Mouse (Mus musculus) CH12.LX (cell line): ENCODE measurements around the gene Prlr. TPM values are rescaled to one million over a fixed set of nuclear protein-coding genes. Genes with fewer than 3 reads are reported as not detected.
A peak's percentile ranks its signal among the peaks of the same experiment; 100 is the strongest.

Experiments used
- DNase-seq: peaks from one replicate; pipeline ENCODE4 v3.0.0-alpha.2; 2013; ENCODE audit errors: extremely low read depth
- H3K27ac ChIP-seq: 2 replicates; pipeline ENCODE4 v1.5.1; 2012; ENCODE audit warnings: low read depth, mild to moderate bottlenecking, control low read depth, moderate library complexity; ENCODE audit not compliant: insufficient read depth
- H3K27me3 ChIP-seq: replicated peaks from 2 replicates; pipeline ENCODE3; 2012; ENCODE audit warnings: inconsistent platforms
- H3K36me3 ChIP-seq, 2 experiments: replicated peaks in 1 of 2; 2 replicates each; pipeline versions ENCODE3 to v1.6.1; 2012; ENCODE audit warnings: inconsistent platforms in 1 of 2, low read length in 1 of 2, mild to moderate bottlenecking in 1 of 2, mixed read lengths in 1 of 2, moderate library complexity in 1 of 2; ENCODE audit not compliant: control insufficient read depth in 1 of 2, insufficient read depth in 1 of 2
- H3K4me1 ChIP-seq, 2 experiments: 2 replicates each; pipeline ENCODE4 v1.6.1; 2012; ENCODE audit warnings: inconsistent platforms in 1 of 2, moderate library complexity in 1 of 2; ENCODE audit not compliant: insufficient read depth in 2 of 2, control insufficient read depth in 1 of 2
- H3K4me2 ChIP-seq: 2 replicates; pipeline ENCODE4 v1.6.1; 2012; ENCODE audit warnings: low read depth, mild to moderate bottlenecking, control low read depth; ENCODE audit not compliant: poor library complexity, insufficient read depth, severe bottlenecking
- H3K4me3 ChIP-seq, 3 experiments: fragments of 150-350 bp in 1 of 3; sonication (generic) in 1 of 3; replicated peaks in 1 of 3; 2 replicates each; pipeline versions ENCODE3 to v1.5.1; 2011 to 2012; ENCODE audit warnings: low read depth in 2 of 3, low read length in 2 of 3, mild to moderate bottlenecking in 2 of 3, moderate library complexity in 2 of 3, control low read depth in 1 of 3, improper control_type of control experiment in 1 of 3, inconsistent platforms in 1 of 3, mixed read lengths in 1 of 3; ENCODE audit not compliant: poor library complexity in 1 of 3
- H3K79me2 ChIP-seq: replicated peaks from 2 replicates; pipeline ENCODE4 v1.6.1; 2012; ENCODE audit warnings: mild to moderate bottlenecking, moderate library complexity; ENCODE audit not compliant: control insufficient read depth, poor library complexity, insufficient read depth, severe bottlenecking; ENCODE audit errors: extremely low read depth
- H3K9ac ChIP-seq: 2 replicates; pipeline ENCODE4 v1.6.1; 2012; ENCODE audit warnings: low read depth, mild to moderate bottlenecking, control low read depth, moderate library complexity; ENCODE audit not compliant: insufficient read depth
- H3K9me3 ChIP-seq: replicated peaks from 2 replicates; pipeline ENCODE3; 2012; ENCODE audit warnings: low read length, inconsistent platforms, mixed read lengths
- BHLHE40 ChIP-seq: IDR thresholded peaks from 2 replicates; pipeline ENCODE4 v1.6.1; 2011; ENCODE audit warnings: mild to moderate bottlenecking, low read depth, low read length, improper control_type of control experiment
- CHD2 ChIP-seq: IDR thresholded peaks from 2 replicates; pipeline ENCODE4 v1.6.1; 2011; ENCODE audit warnings: low read length, improper control_type of control experiment
- MAX ChIP-seq: IDR thresholded peaks from 2 replicates; pipeline ENCODE4 v1.6.1; 2011; ENCODE audit warnings: low read length, improper control_type of control experiment
- MEF2A ChIP-seq: IDR thresholded peaks from 2 replicates; pipeline ENCODE4 v1.6.1; 2014; ENCODE audit warnings: low read depth, mild to moderate bottlenecking, inconsistent platforms, low read length, improper control_type of control experiment, borderline replicate concordance
- PAX5 ChIP-seq: IDR thresholded peaks from 2 replicates; pipeline ENCODE4 v1.6.1; 2012; ENCODE audit warnings: low read length, inconsistent platforms, mixed read lengths
- POLR2A ChIP-seq: IDR thresholded peaks from 2 replicates; pipeline ENCODE4 v1.6.1; 2011; ENCODE audit warnings: low read depth, mild to moderate bottlenecking, improper control_type of control experiment, low read length
- RAD21 ChIP-seq: IDR thresholded peaks from 2 replicates; pipeline ENCODE4 v1.6.1; 2011; ENCODE audit warnings: low read depth, mild to moderate bottlenecking, low read length, improper control_type of control experiment, moderate library complexity
- SMC3 ChIP-seq: IDR thresholded peaks from 2 replicates; pipeline ENCODE4 v1.6.1; 2011; ENCODE audit warnings: low read depth, low read length, improper control_type of control experiment
- TCF12 ChIP-seq: IDR thresholded peaks from 2 replicates; pipeline ENCODE4 v1.6.1; 2014; ENCODE audit warnings: low read depth, mild to moderate bottlenecking, inconsistent platforms, low read length, improper control_type of control experiment
- UBTF ChIP-seq: IDR thresholded peaks from 2 replicates; pipeline ENCODE4 v1.6.1; 2012; ENCODE audit warnings: low read depth, mild to moderate bottlenecking, inconsistent platforms, low read length, improper control_type of control experiment, moderate library complexity
- ZC3H11A ChIP-seq: IDR thresholded peaks from 2 replicates; pipeline ENCODE4 v1.6.1; 2012; ENCODE audit warnings: low read depth, mild to moderate bottlenecking, inconsistent platforms, low read length, improper control_type of control experiment
- ZKSCAN1 ChIP-seq: IDR thresholded peaks from 2 replicates; pipeline ENCODE4 v1.6.1; 2012; ENCODE audit warnings: low read depth, inconsistent platforms, low read length, improper control_type of control experiment, borderline replicate concordance
- ZNF384 ChIP-seq: IDR thresholded peaks from 2 replicates; pipeline ENCODE4 v1.6.1; 2012; ENCODE audit warnings: low read depth, low read length, improper control_type of control experiment, inconsistent platforms
- dilution Hi-C: fragments of 300-500 bp; cut with MboI; formaldehyde crosslinking; loops from 2 replicates; pipeline ENCODE4 v1.14.3; 2020; ENCODE audit warnings: low sequenced_read_pairs; ENCODE audit not compliant: extremely low pct_unique_long_range_greater_than_20kb, extremely low pct_ligation_motif_present
- in situ Hi-C: fragments of 300-500 bp; cut with MboI; formaldehyde crosslinking; loops from 3 replicates; pipeline ENCODE4 v1.14.3; 2019; ENCODE audit warnings: low sequenced_read_pairs, low pct_ligation_motif_present, low pct_unique_long_range_greater_than_20kb, mixed read lengths
- polyA plus RNA-seq: library from polyadenylated mRNA; unstranded; fragments of >175 nt; gene quantifications from 2 replicates; pipeline ENCODE4 v1.2.1, GENCODE M21; 2012; ENCODE audit warnings: low read depth; ENCODE audit not compliant: insufficient read length
- total RNA-seq, 2 experiments: library from RNA; depleted of rRNA; stranded (reverse); fragments of 300-350 nt in 1 of 2; fragments of >200 nt in 1 of 2; gene quantifications; 2 replicates each; pipeline ENCODE4 v1.2.3; 2012 to 2014

The Prlr gene
- total and polyA plus RNA-seq, 3 experiments, result not detected

- 0 out of 2 replicates have a peak, but pooled peaks have one; percentile 32 for TF ChIP-seq MAX
- no peak for TF ChIP-seq ZNF384
- peak; percentile 79 for TF ChIP-seq MEF2A
- TF ChIP-seq TCF12, result 0 out of 2 replicates have a peak, but pooled peaks have one; percentile 29
- no peak for TF ChIP-seq SMC3
- TF ChIP-seq PAX5, result no peak
- no peak for TF ChIP-seq UBTF
- TF ChIP-seq, all 38 proteins: peak for 11
These were observed 201.4 kb downstream of the Prlr start (continued) for GRCm38 (mm10) chr15:10378338-10378959.

- in situ Hi-C loops, result no loop called here
- Histone ChIP-seq H3K9me3 (no peaks in the 10 kb centered on the region), H3K36me3 (no peaks in the 10 kb centered on the region), H3K9ac (no peak overlapping the region), H3K4me3 (no peak overlapping the region), H3K79me2 (no peaks in the 10 kb centered on the region), H3K4me1 (peaks cover 0 to 15% of the 10 kb centered on the region in 2 experiments; a peak in 2 of 4 replicates), H3K4me2 (no peak overlapping the region), H3K27me3 (no peaks in the 10 kb centered on the region), H3K27ac (no peak overlapping the region)
- dilution Hi-C loops, result no loop called here
- DNase-seq, result no peak
- TF ChIP-seq MEF2A, result no peak
- no peak for TF ChIP-seq UBTF
- no peak for TF ChIP-seq BHLHE40
- no peak for TF ChIP-seq POLR2A
- TF ChIP-seq ZKSCAN1, result no peak
- TF ChIP-seq CHD2, result no peak
- no peak for TF ChIP-seq ZC3H11A
- no peak for TF ChIP-seq RAD21
- TF ChIP-seq, all 38 proteins: peak for 0
These were observed 202.9 kb downstream of the Prlr start for GRCm38 (mm10) chr15:10379757-10380458.

GRCm38 (mm10) chr15:10387263-10387662 is 210.2 kb downstream of the Prlr start:
- TF ChIP-seq MAX, result no peak
- DNase-seq, result no peak
- H3K27me3 ChIP-seq, result no peaks in the 10 kb centered on the region
- H3K9ac ChIP-seq, result no peak overlapping the region
- no peak overlapping the region for H3K4me3 ChIP-seq
- in situ Hi-C loops (no loop called here), dilution Hi-C loops (no loop called here)
- no peaks in the 10 kb centered on the region for H3K9me3 ChIP-seq
- no peak overlapping the region for H3K27ac ChIP-seq
- H3K4me2 ChIP-seq, result no peak overlapping the region
- H3K79me2 ChIP-seq, result no peaks in the 10 kb centered on the region
- no peaks in the 10 kb centered on the region for H3K36me3 ChIP-seq
- H3K4me1 ChIP-seq, result no peaks in the 10 kb centered on the region

Other genes with a start within 250 kb of the Prlr start
- not detected in 2 replicates for gene Gm21973, start 148.1 kb downstream of the Prlr start, total RNA-seq (2012; rRNA removed)
- gene Gm21973, start 148.1 kb downstream of the Prlr start, total RNA-seq (2014; rRNA removed), result not detected in 2 replicates
- not detected in 2 replicates for gene Gm21973, start 148.1 kb downstream of the Prlr start, polyA plus RNA-seq
- not detected in 2 replicates for gene Agxt2, start 181.3 kb downstream of the Prlr start, total RNA-seq (2012; rRNA removed)
- 0.16 TPM in 1 of 2 replicates, not detected in the other for gene Agxt2, start 181.3 kb downstream of the Prlr start, total RNA-seq (2014; rRNA removed)
- 0.14 TPM in 1 of 2 replicates, not detected in the other for gene Agxt2, start 181.3 kb downstream of the Prlr start, polyA plus RNA-seq